Mouse (Mus musculus) hindbrain, embryonic 12.5 days (tissue): ENCODE data around the gene Egflam. TPM values are rescaled to one million over a fixed set of nuclear protein-coding genes. Genes with fewer than 3 reads are reported as not detected.

Source experiments
- ATAC-seq: fragments of 200-750 bp; cut with Nextera tagmentation; 2 replicates; pipeline ENCODE4 v1.8.0; 2017; ENCODE audit warnings: moderate TSS enrichment; ENCODE audit not compliant: low FRiP score
- H3K27ac ChIP-seq: fragments of 300-500 bp; sonication (generic); 2 replicates; pipeline ENCODE4 v1.5.1; 2016; ENCODE audit warnings: mild to moderate bottlenecking
- H3K27me3 ChIP-seq: fragments of 300-500 bp; sonication (generic); 2 replicates; pipeline ENCODE4 v1.6.1; 2016; ENCODE audit warnings: mild to moderate bottlenecking
- H3K36me3 ChIP-seq: fragments of 300-500 bp; sonication (generic); 2 replicates; pipeline ENCODE4 v1.6.1; 2016; ENCODE audit warnings: mild to moderate bottlenecking
- H3K4me1 ChIP-seq: fragments of 300-500 bp; sonication (generic); 2 replicates; pipeline ENCODE4 v1.6.1; 2016
- H3K4me2 ChIP-seq: fragments of 300-500 bp; sonication (generic); replicated peaks from 2 replicates; pipeline ENCODE4 v1.6.1; 2016; ENCODE audit warnings: mild to moderate bottlenecking
- H3K4me3 ChIP-seq: fragments of 300-500 bp; sonication (generic); 2 replicates; pipeline ENCODE4 v1.5.1; 2016; ENCODE audit warnings: mild to moderate bottlenecking
- H3K9ac ChIP-seq: fragments of 300-500 bp; sonication (generic); 2 replicates; pipeline ENCODE4 v1.6.1; 2016; ENCODE audit warnings: mild to moderate bottlenecking, moderate library complexity
- H3K9me3 ChIP-seq: fragments of 300-500 bp; sonication (generic); replicated peaks from 2 replicates; pipeline ENCODE4 v1.6.1; 2016; ENCODE audit warnings: mild to moderate bottlenecking
- WGBS: fragments of 180-500 bp; shearing (Covaris S2); methylation state at CpG from one replicate; pipeline ENCODE4 v1.1.7; 2016; 5-methylcytosine and 5-hydroxymethylcytosine counted together
- polyA plus RNA-seq: library from polyadenylated mRNA; unstranded; fragments of >200 nt; fragmentation: Nextera tagmentation; extraction: Ambion mirVana; gene quantifications from 2 replicates; pipeline ENCODE4 v1.2.1, GENCODE M21; 2016

Egflam gene
- polyA plus RNA-seq, 1 experiment from 2014 or later, result 17.6 TPM

DNA sequence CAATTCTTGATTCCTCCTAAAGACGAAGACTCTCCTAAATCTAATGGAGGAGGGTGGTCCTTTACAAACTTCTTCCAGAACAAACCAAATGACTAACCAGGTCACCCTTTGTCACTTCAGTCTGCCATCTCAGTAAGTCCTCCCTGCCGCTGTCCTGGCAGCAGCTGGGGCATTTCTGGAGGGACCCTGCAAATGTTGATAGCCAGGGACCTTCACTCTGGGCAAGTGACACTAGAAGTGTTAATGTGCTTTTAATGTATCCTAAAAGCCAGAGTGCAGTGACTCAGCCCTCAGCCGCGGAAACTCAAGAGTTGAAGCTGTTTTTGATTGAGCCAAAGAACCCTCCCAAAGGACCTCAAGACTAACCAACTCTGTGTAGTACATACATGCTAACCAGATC, 207.1 kb downstream of the Egflam start:
- no peak for ATAC-seq

DNA sequence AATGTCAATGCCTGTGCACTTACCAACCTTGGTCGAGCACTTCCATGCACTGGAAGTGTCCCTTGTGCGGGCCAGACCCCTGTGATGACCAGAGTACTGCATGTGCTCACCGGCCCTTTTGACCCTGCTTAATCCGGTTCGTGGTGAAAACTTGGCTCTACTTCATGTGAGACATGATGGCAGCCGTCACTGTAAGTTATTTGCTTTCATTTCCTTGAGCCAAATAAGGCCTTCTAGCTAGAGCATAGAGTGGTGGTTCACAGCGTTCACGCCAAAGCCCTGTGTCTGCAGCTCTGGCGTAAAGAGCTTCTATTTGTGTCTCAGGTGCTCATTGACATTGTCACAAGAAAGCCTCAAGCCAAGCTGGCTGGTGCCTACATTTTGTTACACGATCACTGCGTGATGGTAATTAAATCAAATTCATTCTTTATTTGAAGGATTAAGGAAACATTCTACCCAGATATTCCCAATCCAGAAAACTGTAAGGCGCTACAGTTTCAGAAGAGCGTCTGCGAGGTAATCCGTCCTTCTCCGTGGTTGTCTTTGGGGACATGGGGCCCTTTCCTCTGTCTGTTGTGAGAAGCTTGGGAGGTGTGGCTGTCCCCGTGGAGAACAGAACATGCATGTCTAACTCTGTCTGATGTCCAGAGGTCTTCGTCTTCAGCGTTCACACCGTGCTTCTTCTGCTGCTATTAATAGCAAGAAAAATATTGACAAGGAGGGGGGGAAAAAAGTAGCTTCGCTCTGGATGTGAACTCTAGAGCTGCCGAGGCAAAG, 208.3 kb downstream of the Egflam start:
- Histone ChIP-seq H3K4me3 (no peak overlapping the region), H3K27ac (no peak overlapping the region), H3K4me1 (peaks cover 23% of the 10 kb centered on the region), H3K36me3 (peaks cover 36% of the 10 kb centered on the region), H3K27me3 (no peaks in the 10 kb centered on the region), H3K9ac (no peak overlapping the region), H3K9me3 (no peaks in the 10 kb centered on the region), H3K4me2 (no peak overlapping the region)
- WGBS, result 88% methylated on average over 22 of the region's 22 CpGs
- ATAC-seq, result no peak

More for the DNA sequence above, 207.1 kb downstream of the Egflam start:
- no peak overlapping the region for H3K27ac ChIP-seq
- peaks cover 26% of the 10 kb centered on the region for H3K36me3 ChIP-seq
- WGBS, result 88% methylated on average over 4 of the region's 4 CpGs
- no peak overlapping the region for H3K4me3 ChIP-seq
- peaks cover 31% of the 10 kb centered on the region for H3K4me1 ChIP-seq
- no peaks in the 10 kb centered on the region for H3K27me3 ChIP-seq
- H3K9ac ChIP-seq, result no peak overlapping the region
- no peak overlapping the region for H3K4me2 ChIP-seq
- H3K9me3 ChIP-seq, result no peaks in the 10 kb centered on the region

DNA sequence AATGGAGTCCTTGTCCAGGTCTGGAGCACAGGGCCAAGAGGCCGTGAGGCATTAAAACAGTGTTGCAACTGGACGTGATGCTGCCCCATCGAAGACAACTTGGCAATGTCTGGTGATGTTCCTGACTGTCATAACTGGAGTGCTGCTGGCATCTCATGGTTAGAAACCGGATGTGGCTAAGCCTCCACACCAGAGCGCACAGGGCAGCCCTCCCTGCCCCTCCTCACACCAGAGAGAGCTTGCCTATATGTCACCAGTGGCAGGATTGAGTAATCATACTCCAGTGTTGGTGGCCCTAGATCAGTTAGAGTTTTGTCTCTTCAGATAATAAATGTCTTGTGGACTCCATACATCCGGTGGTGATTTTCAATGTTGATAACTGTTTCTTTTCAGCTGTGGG, 210.5 kb downstream of the Egflam start:
- 89% methylated on average over 6 of the region's 6 CpGs for WGBS
- H3K9ac ChIP-seq, result no peak overlapping the region
- no peak for ATAC-seq
- peaks cover 6% of the 10 kb centered on the region; the same call in 1 of the 2 replicates for H3K4me1 ChIP-seq
- H3K27ac ChIP-seq, result no peak overlapping the region
- no peak overlapping the region for H3K4me3 ChIP-seq
- no peaks in the 10 kb centered on the region for H3K27me3 ChIP-seq
- no peak overlapping the region for H3K4me2 ChIP-seq
- H3K36me3 ChIP-seq, result peaks cover 41% of the 10 kb centered on the region
- H3K9me3 ChIP-seq, result no peaks in the 10 kb centered on the region

DNA sequence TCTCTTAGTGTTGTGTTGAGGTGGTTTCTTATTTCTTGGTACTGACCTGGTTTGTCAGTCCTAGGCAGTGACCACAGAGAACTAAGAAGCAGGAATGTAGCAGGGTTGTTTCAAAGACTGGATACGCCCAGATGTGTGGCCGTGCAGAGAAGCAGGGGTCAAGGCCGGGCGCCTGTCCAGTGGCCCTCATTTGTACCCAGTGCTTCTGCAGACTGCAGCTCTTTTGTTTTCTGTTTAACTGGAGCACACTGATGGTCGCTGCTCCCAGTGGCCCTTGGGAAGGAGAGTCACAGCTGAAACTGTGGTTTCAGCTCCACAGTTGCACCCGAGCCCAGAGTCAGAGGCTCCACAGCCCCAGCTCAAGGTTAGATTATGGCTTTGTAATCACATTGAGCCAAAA, 217.6 kb downstream of the Egflam start:
- ATAC-seq, result no peak
- no peaks in the 10 kb centered on the region for H3K9me3 ChIP-seq
- WGBS, result 36% methylated on average over 6 of the region's 6 CpGs

DNA sequence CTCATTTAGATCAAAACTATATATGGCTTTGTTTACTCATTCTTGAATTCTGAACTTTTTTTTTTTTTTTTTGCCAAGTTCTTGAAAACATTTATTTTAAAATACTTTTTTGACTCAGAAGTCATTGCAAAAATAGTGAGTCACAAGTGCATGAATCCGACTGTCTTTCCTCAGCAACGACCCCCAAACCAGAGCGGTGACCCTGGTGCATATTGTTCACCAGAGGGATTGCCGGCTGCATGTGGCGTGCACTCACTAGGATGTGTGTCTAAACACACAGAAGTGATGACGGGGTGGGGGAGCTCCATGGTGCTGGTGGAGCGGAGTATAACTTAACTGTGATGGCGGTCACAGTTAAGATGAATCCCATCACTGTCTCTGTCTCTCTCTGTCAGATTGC, 224.4 kb downstream of the Egflam start:
- no peaks in the 10 kb centered on the region for H3K4me1 ChIP-seq
- no peak overlapping the region for H3K27ac ChIP-seq
- H3K4me2 ChIP-seq, result no peak overlapping the region
- WGBS, result 83% methylated on average over 8 of the region's 8 CpGs
- H3K36me3 ChIP-seq, result peaks cover 20% of the 10 kb centered on the region; the same call in 1 of the 2 replicates
- H3K27me3 ChIP-seq, result no peaks in the 10 kb centered on the region
- ATAC-seq, result no peak
- H3K9ac ChIP-seq, result no peak overlapping the region
- H3K4me3 ChIP-seq, result no peak overlapping the region
- no peaks in the 10 kb centered on the region for H3K9me3 ChIP-seq

More for the DNA sequence above, 217.6 kb downstream of the Egflam start:
- Histone ChIP-seq H3K4me3 (no peak overlapping the region), H3K4me1 (peaks cover 4% of the 10 kb centered on the region; the same call in 1 of the 2 replicates), H3K9ac (no peak overlapping the region), H3K4me2 (no peak overlapping the region), H3K27me3 (no peaks in the 10 kb centered on the region), H3K27ac (no peak overlapping the region), H3K36me3 (peaks cover 22% of the 10 kb centered on the region)

DNA sequence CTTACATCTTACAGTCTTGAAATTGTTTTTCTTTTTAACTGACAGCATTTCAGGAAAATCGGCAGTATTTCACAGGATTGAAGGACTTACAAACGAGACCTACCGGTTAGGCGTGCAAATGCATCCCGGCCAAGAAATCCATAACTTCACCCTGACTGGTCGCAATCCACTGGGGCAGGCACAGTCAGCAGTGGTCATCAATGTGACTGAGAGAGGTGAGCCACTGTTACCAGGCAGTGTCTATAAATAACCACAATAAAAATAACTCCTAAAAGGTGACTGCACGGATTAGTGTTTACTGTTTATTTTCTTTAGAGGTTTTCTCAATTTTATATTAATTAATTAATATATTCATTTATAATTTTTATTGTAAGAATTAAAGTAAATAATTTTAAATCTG, 224.8 kb downstream of the Egflam start:
- no peak overlapping the region for H3K4me3 ChIP-seq
- H3K4me1 ChIP-seq, result no peaks in the 10 kb centered on the region
- H3K9ac ChIP-seq, result no peak overlapping the region
- H3K36me3 ChIP-seq, result peaks cover 20% of the 10 kb centered on the region; the same call in 1 of the 2 replicates
- H3K27me3 ChIP-seq, result no peaks in the 10 kb centered on the region
- WGBS, result 87% methylated on average over 7 of the region's 7 CpGs
- H3K27ac ChIP-seq, result no peak overlapping the region
- no peak for ATAC-seq
- no peaks in the 10 kb centered on the region for H3K9me3 ChIP-seq
- H3K4me2 ChIP-seq, result no peak overlapping the region

DNA sequence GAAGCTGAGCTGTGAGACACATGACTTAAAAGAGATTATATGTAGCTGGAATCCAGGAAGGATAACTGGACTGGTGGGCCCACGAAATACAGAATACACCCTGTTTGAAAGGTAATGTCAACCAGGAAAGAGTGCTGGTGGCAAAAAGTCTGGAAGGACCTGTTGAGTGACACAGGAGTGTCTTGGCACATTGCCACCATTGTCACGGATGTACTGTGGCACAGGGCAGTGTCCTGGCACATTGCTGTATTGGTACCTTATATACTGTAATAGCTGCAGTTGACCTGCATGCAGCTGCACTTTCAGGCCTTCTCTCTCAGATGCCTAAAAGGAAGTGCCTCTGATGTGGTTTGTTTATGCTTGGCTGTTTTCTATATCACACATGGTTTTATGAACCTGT, 225.3 kb downstream of the Egflam start:
- no peak overlapping the region for H3K9ac ChIP-seq
- ATAC-seq, result no peak
- no peak overlapping the region for H3K4me3 ChIP-seq
- no peak overlapping the region for H3K27ac ChIP-seq
- H3K27me3 ChIP-seq, result no peaks in the 10 kb centered on the region
- WGBS, result 64% methylated on average over 2 of the region's 2 CpGs
- peaks cover 20% of the 10 kb centered on the region; the same call in 1 of the 2 replicates for H3K36me3 ChIP-seq
- H3K4me2 ChIP-seq, result no peak overlapping the region
- H3K9me3 ChIP-seq, result no peaks in the 10 kb centered on the region
- H3K4me1 ChIP-seq, result no peaks in the 10 kb centered on the region

DNA sequence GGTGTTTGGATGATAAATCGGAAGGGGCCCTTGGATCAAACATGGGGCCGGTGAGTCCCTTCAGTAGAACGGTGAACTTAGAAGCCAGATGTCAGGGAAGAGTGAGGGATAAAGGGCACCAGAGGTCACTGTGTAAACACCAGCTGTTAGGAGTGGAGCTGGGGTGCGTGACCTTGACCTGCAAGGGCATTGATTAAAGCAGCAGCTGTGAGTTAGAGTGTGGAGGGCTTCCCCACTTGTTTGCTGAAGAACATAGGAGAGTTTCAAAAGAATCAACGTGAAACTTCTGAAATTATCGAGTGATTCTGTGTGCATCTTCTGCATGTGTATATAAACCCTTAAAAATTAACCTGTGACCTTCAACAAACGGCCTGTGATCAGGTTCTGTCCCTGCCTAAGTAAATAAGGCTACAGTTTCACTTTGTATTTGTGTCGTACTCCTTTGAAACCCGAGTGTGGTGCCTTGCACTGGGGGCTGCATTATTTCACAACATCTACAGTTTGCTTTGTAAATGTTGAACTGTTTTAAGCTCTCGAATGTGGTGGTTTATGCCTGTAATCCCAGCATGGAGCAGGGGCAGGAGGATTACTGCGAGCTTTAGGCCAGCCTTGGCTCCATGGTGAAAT, 230.2 kb downstream of the Egflam start:
- Histone ChIP-seq H3K4me3 (no peak overlapping the region), H3K36me3 (peaks cover 21% of the 10 kb centered on the region; the same call in 1 of the 2 replicates), H3K4me2 (no peak overlapping the region), H3K27me3 (no peaks in the 10 kb centered on the region), H3K9me3 (no peaks in the 10 kb centered on the region), H3K27ac (no peak overlapping the region), H3K9ac (no peak overlapping the region), H3K4me1 (no peaks in the 10 kb centered on the region)
- 57% methylated on average over 11 of the region's 11 CpGs for WGBS
- no peak for ATAC-seq

DNA sequence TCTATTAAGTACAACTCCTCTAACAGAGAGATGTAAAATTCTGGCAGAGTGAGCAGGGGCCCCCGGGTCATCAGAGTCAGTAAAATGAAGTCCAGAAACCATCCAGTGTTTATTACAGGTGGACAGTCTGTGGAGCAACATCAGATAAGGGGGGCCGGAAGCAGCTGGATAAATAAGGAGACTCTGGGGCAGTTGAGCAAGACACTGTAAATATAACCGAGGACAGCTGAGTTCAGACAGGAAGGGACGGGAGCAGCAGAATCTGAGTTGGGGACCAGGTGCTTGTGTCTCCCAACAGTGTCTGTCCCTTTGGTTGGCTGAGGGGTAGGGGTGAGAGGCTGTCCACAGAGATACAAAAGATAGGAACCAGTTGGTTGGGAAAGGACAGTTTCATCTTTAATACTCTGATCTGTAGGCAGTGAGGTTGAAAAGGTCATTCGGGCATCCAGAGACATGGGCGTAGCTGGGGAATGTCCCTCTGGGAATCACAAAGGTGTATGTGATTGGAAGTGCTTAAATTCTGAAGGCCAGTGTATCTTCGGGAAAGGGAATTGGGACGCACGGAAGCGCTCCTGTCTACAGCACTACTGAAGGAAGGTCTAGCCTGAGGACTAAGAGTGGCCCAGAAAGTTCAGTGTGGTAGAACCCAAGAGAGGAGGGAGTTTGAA, 230.8 kb downstream of the Egflam start:
- no peak for ATAC-seq
- WGBS, result 86% methylated on average over 10 of the region's 10 CpGs
- H3K4me1 ChIP-seq, result no peaks in the 10 kb centered on the region
- no peak overlapping the region for H3K9ac ChIP-seq
- H3K4me2 ChIP-seq, result no peak overlapping the region
- no peak overlapping the region for H3K27ac ChIP-seq
- no peaks in the 10 kb centered on the region for H3K27me3 ChIP-seq
- peaks cover 18% of the 10 kb centered on the region; the same call in 1 of the 2 replicates for H3K36me3 ChIP-seq
- no peaks in the 10 kb centered on the region for H3K9me3 ChIP-seq
- no peak overlapping the region for H3K4me3 ChIP-seq

DNA sequence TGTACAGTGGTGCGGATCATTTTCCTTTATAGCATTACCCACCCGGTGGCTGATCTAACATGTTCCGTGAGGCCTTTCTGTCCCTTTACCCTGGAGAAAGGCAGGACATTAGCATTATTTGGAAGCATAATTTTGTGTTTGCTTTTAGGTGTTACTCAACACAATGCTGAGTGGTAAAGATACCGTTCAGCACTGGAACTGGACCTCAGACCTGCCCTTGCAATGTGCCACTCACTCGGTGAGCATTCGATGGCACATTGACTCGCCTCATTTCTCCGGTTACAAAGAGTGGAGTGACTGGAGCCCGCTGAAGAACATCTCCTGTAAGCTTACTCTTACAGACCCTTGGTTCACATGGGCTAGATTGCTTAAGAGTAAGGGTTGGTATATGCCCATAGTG, 231.5 kb downstream of the Egflam start:
- Histone ChIP-seq H3K4me2 (no peak overlapping the region), H3K27me3 (no peaks in the 10 kb centered on the region), H3K9ac (no peak overlapping the region), H3K4me1 (no peaks in the 10 kb centered on the region), H3K9me3 (no peaks in the 10 kb centered on the region), H3K27ac (no peak overlapping the region), H3K36me3 (peaks cover 18% of the 10 kb centered on the region; the same call in 1 of the 2 replicates), H3K4me3 (no peak overlapping the region)
- no peak for ATAC-seq
- WGBS, result 91% methylated on average over 9 of the region's 9 CpGs

DNA sequence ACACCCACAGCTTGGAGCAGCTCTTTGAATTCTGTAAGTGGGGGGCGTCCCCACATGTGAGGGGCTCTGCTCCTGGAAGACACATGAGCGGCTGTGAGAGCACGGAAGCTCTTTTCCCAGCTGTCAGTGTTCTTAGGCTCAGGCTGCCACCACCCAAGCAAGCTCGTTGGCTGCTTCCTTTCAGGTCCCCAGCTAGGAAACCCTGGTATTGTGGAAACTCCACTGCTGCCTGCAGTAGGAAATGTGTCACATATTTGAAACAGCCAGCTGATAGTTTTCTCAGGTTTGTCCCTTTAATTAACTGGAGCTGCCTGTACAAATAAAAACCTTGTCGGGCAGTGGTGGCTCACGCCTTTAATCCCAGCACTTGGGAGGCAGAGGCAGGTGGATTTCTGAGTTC, 234.3 kb downstream of the Egflam start:
- Histone ChIP-seq H3K36me3 (peaks cover 6% of the 10 kb centered on the region; the same call in 1 of the 2 replicates), H3K27ac (no peak overlapping the region), H3K4me1 (no peaks in the 10 kb centered on the region), H3K9ac (no peak overlapping the region), H3K27me3 (no peaks in the 10 kb centered on the region), H3K9me3 (no peaks in the 10 kb centered on the region), H3K4me3 (no peak overlapping the region), H3K4me2 (no peak overlapping the region)
- no peak for ATAC-seq
- 82% methylated on average over 6 of the region's 6 CpGs for WGBS

DNA sequence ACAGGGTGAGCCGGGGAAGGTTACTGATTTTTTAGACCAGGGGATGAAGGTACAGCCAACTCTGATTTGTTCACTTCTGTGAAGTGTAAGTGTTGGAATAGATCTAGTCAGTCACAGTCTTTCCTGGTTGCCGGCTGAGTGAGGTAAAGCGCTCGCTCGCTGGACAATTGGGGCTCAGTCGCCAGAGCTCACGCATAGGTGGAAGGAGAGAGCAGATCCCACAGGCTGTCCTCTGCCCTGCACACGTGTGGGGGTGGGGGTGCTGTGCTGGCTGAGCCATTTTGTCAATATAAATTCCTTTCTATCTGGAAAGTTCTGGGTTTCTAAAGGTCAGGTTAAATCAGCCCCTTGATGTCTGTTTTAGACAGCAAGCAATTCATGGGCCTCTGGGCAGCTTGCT, 237.9 kb downstream of the Egflam start:
- Histone ChIP-seq H3K4me3 (no peak overlapping the region), H3K9ac (no peak overlapping the region), H3K4me2 (no peak overlapping the region), H3K9me3 (no peaks in the 10 kb centered on the region), H3K36me3 (no peaks in the 10 kb centered on the region; the same call in 1 of the 2 replicates), H3K27ac (no peak overlapping the region), H3K27me3 (no peaks in the 10 kb centered on the region), H3K4me1 (no peaks in the 10 kb centered on the region)
- ATAC-seq, result no peak
- 90% methylated on average over 8 of the region's 8 CpGs for WGBS
